Mouse (Mus musculus) heart, embryonic 11.5 days (tissue): ENCODE measurements around the gene Tmem245. TPM values are rescaled to one million over a fixed set of nuclear protein-coding genes. Genes with fewer than 3 reads are reported as not detected.

ENCODE experiments used
- ATAC-seq: fragments of 200-750 bp; cut with Nextera tagmentation; replicated peaks from 2 replicates; pipeline ENCODE4 v1.8.0; 2017; ENCODE audit warnings: moderate library complexity; ENCODE audit not compliant: insufficient number of reproducible peaks, low FRiP score, low TSS enrichment
- H3K27ac ChIP-seq: fragments of 300-500 bp; sonication (generic); 2 replicates; pipeline ENCODE4 v1.5.1; 2014; ENCODE audit warnings: mild to moderate bottlenecking, low read depth, low read length
- H3K27me3 ChIP-seq: fragments of 300-500 bp; sonication (generic); 2 replicates; pipeline ENCODE4 v1.6.1; 2014; ENCODE audit warnings: mild to moderate bottlenecking, low read length, mixed read lengths; ENCODE audit not compliant: control insufficient read depth, insufficient read depth
- H3K36me3 ChIP-seq: fragments of 300-500 bp; sonication (generic); 2 replicates; pipeline ENCODE4 v1.6.1; 2014; ENCODE audit warnings: mild to moderate bottlenecking, low read length, moderate library complexity, mixed read lengths; ENCODE audit not compliant: control insufficient read depth, insufficient read depth
- H3K4me1 ChIP-seq: fragments of 300-500 bp; sonication (generic); 2 replicates; pipeline ENCODE4 v1.6.1; 2014; ENCODE audit warnings: low read length; ENCODE audit not compliant: control insufficient read depth, insufficient read depth
- H3K4me2 ChIP-seq: fragments of 300-500 bp; sonication (generic); 2 replicates; pipeline ENCODE4 v1.6.1; 2014; ENCODE audit warnings: mild to moderate bottlenecking, moderate library complexity
- H3K4me3 ChIP-seq: fragments of 300-500 bp; sonication (generic); 2 replicates; pipeline ENCODE4 v1.5.1; 2014; ENCODE audit warnings: low read depth, low read length
- H3K9ac ChIP-seq: fragments of 300-500 bp; sonication (generic); 2 replicates; pipeline ENCODE4 v1.6.1; 2014; ENCODE audit warnings: mild to moderate bottlenecking, low read depth, low read length, moderate library complexity
- H3K9me3 ChIP-seq: fragments of 300-500 bp; sonication (generic); replicated peaks from 2 replicates; pipeline ENCODE4 v1.6.1; 2016; ENCODE audit warnings: low read length; ENCODE audit not compliant: control insufficient read depth
- WGBS: fragments of 180-500 bp; shearing (Covaris S2); extraction: QIAGEN DNeasy Blood & Tissue Kit; methylation state at CpG from one replicate; pipeline ENCODE4 v1.1.7; 2014; ENCODE audit not compliant: insufficient replicate concordance; 5-methylcytosine and 5-hydroxymethylcytosine counted together
- polyA plus RNA-seq: library from polyadenylated mRNA; unstranded; fragments of >200 nt; fragmentation: Nextera tagmentation; extraction: Ambion mirVana; gene quantifications from 2 replicates; pipeline ENCODE4 v1.2.1, GENCODE M21; 2014

The Tmem245 gene
- polyA plus RNA-seq, 1 experiment from 2014 or later: 9.7 TPM

DNA sequence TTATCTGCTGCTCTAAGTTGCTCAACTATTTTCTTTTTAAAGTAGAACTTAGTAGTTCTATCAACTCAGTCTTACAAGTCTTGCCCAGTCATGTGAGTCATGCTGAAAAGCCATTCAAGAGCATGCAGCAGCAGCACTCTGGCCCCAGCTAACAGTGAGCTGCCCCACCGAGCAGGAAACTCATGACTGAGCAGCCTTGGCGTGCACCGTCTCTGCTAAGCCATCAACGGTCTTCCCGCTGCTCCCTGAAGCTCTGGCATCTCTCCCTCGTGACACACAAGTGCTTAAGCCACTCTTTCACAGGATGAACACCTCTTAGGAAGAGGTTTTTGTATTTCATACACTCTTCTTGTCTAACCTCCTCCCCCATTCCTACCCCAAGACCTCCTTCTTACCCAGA, 10.1 kb downstream of the Tmem245 start:
- H3K27ac ChIP-seq: 0 out of 2 replicates have a peak overlapping the region, but pooled peaks have one; percentile 32
- H3K4me1 ChIP-seq: peaks cover 45% of the 10 kb centered on the region
- no peak overlapping the region for H3K9ac ChIP-seq
- peaks cover 8% of the 10 kb centered on the region; the same call in 1 of the 2 replicates for H3K36me3 ChIP-seq
- no peaks in the 10 kb centered on the region for H3K27me3 ChIP-seq
- 0 out of 2 replicates have a peak overlapping the region, but pooled peaks have one; percentile 20 for H3K4me2 ChIP-seq
- WGBS: 38% methylated on average over 6 of the region's 6 CpGs
- 0 out of 2 replicates have a peak, but pooled peaks have one; percentile 55 for ATAC-seq
- no peaks in the 10 kb centered on the region for H3K9me3 ChIP-seq
- no peak overlapping the region for H3K4me3 ChIP-seq

DNA sequence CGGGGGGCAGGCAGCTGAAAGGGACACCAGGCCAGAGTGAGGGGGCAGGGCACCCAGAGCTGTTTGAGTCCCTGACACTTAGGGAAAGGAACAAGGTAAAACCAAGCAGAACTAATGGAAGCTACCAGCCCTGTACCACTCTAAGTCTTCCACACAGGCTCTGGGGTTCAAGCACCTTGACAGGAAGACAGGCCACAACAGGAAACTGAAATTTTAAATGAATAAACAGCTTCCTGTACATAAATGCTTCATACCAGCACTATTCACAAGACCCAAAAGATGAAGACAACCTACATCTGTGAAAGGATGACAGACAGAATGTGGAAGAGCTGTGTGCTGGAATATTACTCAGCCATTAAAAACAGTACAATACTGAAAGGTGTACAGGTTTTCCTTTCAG, 11.9 kb downstream of the Tmem245 start:
- Histone ChIP-seq H3K4me3 (no peak overlapping the region), H3K9ac (no peak overlapping the region), H3K36me3 (peaks cover 8% of the 10 kb centered on the region; the same call in 1 of the 2 replicates), H3K4me2 (no peak overlapping the region), H3K27ac (no peak overlapping the region), H3K27me3 (no peaks in the 10 kb centered on the region), H3K9me3 (no peaks in the 10 kb centered on the region), H3K4me1 (peaks cover 49% of the 10 kb centered on the region)
- no CpG with 5 or more reads among the region's 1 CpGs for WGBS
- ATAC-seq: no peak

DNA sequence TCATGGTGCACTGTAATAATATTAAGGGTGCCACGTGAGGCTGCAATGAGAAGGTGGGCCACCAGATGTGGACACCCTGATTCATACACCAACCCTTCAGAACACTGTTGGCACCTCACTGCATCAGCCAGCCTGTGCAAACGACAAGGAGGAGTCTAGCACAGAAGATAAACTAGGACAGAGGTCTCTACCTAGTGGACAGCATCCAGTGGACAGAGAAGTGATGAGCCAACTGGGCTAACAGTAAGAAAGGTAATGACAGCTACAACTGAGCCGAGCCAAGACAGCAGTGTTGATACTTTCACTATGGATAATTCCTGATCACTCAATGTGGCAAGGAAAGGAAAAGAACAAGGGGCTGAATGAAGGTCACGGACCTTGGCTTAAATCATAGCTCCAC, 14.1 kb downstream of the Tmem245 start:
- H3K27me3 ChIP-seq: no peaks in the 10 kb centered on the region
- no peak overlapping the region for H3K4me2 ChIP-seq
- H3K27ac ChIP-seq: no peak overlapping the region
- ATAC-seq: no peak
- peaks cover 44% of the 10 kb centered on the region for H3K4me1 ChIP-seq
- WGBS: 89% methylated on average over 4 of the region's 4 CpGs
- H3K36me3 ChIP-seq: peaks cover 6% of the 10 kb centered on the region; the same call in 1 of the 2 replicates
- no peak overlapping the region for H3K9ac ChIP-seq
- no peaks in the 10 kb centered on the region for H3K9me3 ChIP-seq
- no peak overlapping the region for H3K4me3 ChIP-seq

DNA sequence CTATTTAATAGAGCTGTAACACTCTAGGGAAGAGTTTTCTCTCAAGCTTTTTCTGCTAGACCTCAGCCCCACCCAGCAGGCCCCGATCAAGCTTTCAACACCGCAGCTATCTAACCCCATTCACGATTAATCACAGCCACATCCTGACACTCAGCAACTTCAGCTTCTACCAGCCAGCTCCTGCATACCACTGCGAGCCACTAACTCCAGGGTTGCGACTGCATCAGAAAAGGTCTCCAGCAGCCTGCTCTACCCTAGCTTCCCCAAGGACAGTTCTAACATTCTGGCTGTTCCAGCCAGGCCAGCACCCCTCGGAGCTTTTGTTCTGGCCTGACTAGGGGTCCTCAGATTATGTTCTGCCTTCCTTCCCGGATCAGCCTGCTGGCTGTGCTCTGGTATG, 15.1 kb downstream of the Tmem245 start:
- no peaks in the 10 kb centered on the region for H3K9me3 ChIP-seq
- ATAC-seq: peak; percentile 65

DNA sequence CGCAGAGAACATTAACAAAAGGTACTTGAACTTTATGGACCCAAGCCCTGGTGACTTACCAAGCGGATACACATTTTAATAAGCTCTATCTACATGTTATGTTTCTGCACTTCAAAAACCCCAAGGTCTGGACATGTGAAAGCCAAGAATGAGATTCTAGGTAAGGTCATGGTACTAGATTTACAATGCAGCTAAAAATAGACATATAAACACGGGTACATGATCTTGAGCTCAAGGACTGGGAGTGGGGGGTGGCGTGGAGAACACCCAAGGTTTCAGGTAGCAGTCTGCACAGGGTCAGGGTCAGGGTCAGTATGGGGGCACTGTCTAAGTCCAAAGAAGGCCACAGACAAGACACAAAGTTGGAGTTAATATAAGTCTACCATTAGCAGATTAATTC, 16.9 kb downstream of the Tmem245 start:
- Histone ChIP-seq H3K9me3 (no peaks in the 10 kb centered on the region), H3K4me1 (peaks cover 33% of the 10 kb centered on the region), H3K36me3 (peaks cover 7% of the 10 kb centered on the region; the same call in 1 of the 2 replicates), H3K4me2 (no peak overlapping the region), H3K9ac (no peak overlapping the region), H3K4me3 (no peak overlapping the region), H3K27me3 (no peaks in the 10 kb centered on the region), H3K27ac (no peak overlapping the region)
- WGBS: 65% methylated on average over 4 of the region's 4 CpGs
- ATAC-seq: no peak

More for the DNA sequence above, 15.1 kb downstream of the Tmem245 start:
- Histone ChIP-seq H3K27me3 (no peaks in the 10 kb centered on the region), H3K36me3 (peaks cover 6% of the 10 kb centered on the region; the same call in 1 of the 2 replicates), H3K4me2 (0 out of 2 replicates have a peak overlapping the region, but pooled peaks have one; percentile 1), H3K4me1 (peaks cover 39% of the 10 kb centered on the region), H3K27ac (peak overlapping the region; percentile 50; the same call in 1 of the 2 replicates), H3K4me3 (no peak overlapping the region), H3K9ac (no peak overlapping the region)
- 21% methylated on average over 7 of the region's 7 CpGs for WGBS

DNA sequence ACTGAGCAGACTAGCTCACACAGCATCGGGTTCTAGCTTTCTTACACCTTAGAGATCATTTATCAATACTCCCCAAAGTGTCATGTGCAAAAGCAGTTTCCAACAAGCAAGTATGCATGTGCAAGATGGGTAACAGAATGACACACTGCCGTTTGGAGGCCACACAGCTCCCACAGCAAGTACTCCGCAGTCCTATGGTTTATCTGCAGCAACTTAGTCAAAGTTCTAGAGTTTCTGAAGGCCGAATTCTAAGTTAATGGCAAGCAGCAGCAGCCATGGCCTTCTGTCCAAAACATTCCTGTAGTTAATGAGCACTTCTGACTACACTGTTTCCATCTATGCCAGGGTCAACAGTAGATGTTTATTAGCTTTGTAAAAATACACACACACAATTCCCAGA, 20.3 kb downstream of the Tmem245 start:
- no peak overlapping the region for H3K9ac ChIP-seq
- no peak overlapping the region for H3K27ac ChIP-seq
- no peaks in the 10 kb centered on the region for H3K27me3 ChIP-seq
- 88% methylated on average over 4 of the region's 4 CpGs for WGBS
- H3K4me3 ChIP-seq: no peak overlapping the region
- no peak for ATAC-seq
- peaks cover 25% of the 10 kb centered on the region for H3K4me1 ChIP-seq
- H3K9me3 ChIP-seq: no peaks in the 10 kb centered on the region
- H3K36me3 ChIP-seq: peaks cover 12% of the 10 kb centered on the region; the same call in 1 of the 2 replicates
- H3K4me2 ChIP-seq: no peak overlapping the region

DNA sequence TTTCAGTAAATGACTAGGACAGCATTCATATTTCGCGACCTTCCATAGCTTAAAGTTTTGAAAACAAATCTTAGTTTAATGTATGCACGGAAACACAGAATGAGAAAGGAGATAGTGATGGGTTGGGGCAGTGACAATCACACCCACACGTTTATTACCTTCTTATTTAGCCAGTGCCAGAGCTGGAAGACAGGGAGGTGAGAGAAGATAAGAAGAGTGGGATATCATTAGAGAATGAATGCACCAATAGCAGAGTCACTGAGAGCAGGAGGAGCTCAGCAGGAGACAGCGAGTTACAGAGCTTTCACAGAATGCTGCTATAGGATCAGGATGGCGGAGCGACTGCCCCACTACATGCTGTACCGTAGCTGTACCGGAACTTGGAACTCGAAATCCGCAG, 25.0 kb downstream of the Tmem245 start:
- Histone ChIP-seq H3K36me3 (peaks cover 12% of the 10 kb centered on the region; the same call in 1 of the 2 replicates), H3K4me2 (no peak overlapping the region), H3K4me3 (no peak overlapping the region), H3K4me1 (no peaks in the 10 kb centered on the region), H3K9ac (no peak overlapping the region), H3K27ac (no peak overlapping the region), H3K27me3 (no peaks in the 10 kb centered on the region), H3K9me3 (no peaks in the 10 kb centered on the region)
- ATAC-seq: no peak
- 91% methylated on average over 11 of the region's 11 CpGs for WGBS

DNA sequence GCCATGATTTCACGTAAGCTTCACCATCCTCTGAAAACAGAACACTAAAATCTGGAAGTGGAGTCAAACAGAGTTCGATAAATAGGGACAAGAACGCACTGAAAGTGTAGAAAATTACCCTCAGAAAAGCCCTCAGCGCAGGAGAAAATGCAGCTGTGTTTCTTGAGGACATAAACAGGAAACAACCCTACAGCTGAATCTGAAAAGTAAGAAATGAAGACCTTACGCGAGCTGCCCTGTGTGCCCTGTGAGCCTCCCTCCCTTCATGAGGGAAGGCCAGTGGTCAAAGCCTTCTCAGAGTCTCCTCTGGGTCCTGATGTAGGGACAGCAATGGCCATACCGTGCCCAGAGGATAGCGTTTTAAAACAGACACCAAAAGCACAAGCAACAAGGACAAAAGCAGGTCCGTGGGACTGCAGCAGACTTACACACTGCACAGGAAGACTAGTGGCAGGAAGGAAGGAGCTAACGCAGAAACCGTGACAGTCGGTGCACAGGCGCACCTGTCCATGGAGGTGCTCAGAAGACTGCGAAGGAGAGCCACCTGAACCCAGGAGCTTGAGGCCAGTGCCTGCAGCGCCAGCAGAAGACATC, 31.4 kb downstream of the Tmem245 start:
- Histone ChIP-seq H3K27me3 (no peaks in the 10 kb centered on the region), H3K9me3 (no peaks in the 10 kb centered on the region), H3K4me2 (no peak overlapping the region), H3K4me3 (no peak overlapping the region), H3K27ac (no peak overlapping the region), H3K36me3 (peaks cover 4% of the 10 kb centered on the region; the same call in 1 of the 2 replicates), H3K4me1 (no peaks in the 10 kb centered on the region; the same call in 1 of the 2 replicates), H3K9ac (no peak overlapping the region)
- no peak for ATAC-seq
- 91% methylated on average over 15 of the region's 15 CpGs for WGBS

DNA sequence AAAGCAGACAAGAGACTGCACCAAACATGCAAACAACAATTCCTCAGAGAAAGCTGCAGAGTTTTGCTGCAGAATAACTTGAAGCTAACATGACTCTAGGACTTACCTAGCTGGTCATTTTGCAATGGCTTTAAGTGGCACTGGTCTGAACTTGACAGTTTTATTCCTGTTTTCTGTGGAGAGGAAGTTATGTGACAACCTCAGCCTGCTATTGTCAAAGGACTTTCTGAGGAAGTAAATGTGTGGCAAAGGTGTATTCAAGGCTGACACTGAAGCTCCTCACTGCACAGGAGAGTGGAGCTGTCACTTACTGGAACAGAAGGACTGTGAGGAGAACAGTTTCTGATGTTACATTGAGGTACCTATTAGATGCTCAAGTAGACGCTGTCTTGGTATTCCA, 32.5 kb downstream of the Tmem245 start:
- no peak for ATAC-seq
- 85% methylated on average over 1 of the region's 1 CpGs for WGBS
- H3K36me3 ChIP-seq: peaks cover 10% of the 10 kb centered on the region; the same call in 1 of the 2 replicates

More for the DNA sequence above, 32.5 kb downstream of the Tmem245 start:
- no peak overlapping the region for H3K9ac ChIP-seq
- H3K4me2 ChIP-seq: no peak overlapping the region
- no peak overlapping the region for H3K27ac ChIP-seq
- H3K9me3 ChIP-seq: no peaks in the 10 kb centered on the region
- H3K4me3 ChIP-seq: no peak overlapping the region
- no peaks in the 10 kb centered on the region; the same call in 1 of the 2 replicates for H3K4me1 ChIP-seq
- H3K27me3 ChIP-seq: no peaks in the 10 kb centered on the region
